Mouse (Mus musculus) liver, embryonic 16.5 days (tissue): ENCODE results near the gene Slamf6. TPM values are rescaled to one million over a fixed set of nuclear protein-coding genes. Genes with fewer than 3 reads are reported as not detected.

Source experiments
- ATAC-seq: fragments of 200-750 bp; cut with Nextera tagmentation; 2 replicates; pipeline ENCODE4 v1.8.0; 2017; ENCODE audit warnings: low read depth, mild to moderate bottlenecking, moderate number of reproducible peaks, moderate library complexity
- H3K27ac ChIP-seq: fragments of 300-500 bp; sonication (generic); 2 replicates; pipeline ENCODE4 v1.5.1; 2014; ENCODE audit warnings: mild to moderate bottlenecking, low read length
- H3K27me3 ChIP-seq: fragments of 300-500 bp; sonication (generic); 2 replicates; pipeline ENCODE4 v1.6.1; 2014; ENCODE audit warnings: low read depth, low read length, mixed read lengths; ENCODE audit not compliant: control insufficient read depth, insufficient read depth
- H3K36me3 ChIP-seq: fragments of 300-500 bp; sonication (generic); 2 replicates; pipeline ENCODE4 v1.6.1; 2014; ENCODE audit warnings: mild to moderate bottlenecking; ENCODE audit not compliant: control insufficient read depth, insufficient read depth
- H3K4me1 ChIP-seq: fragments of 300-500 bp; sonication (generic); 2 replicates; pipeline ENCODE4 v1.6.1; 2014; ENCODE audit warnings: low read depth, low read length, mixed read lengths; ENCODE audit not compliant: control insufficient read depth
- H3K4me2 ChIP-seq: fragments of 300-500 bp; sonication (generic); 2 replicates; pipeline ENCODE4 v1.6.1; 2014; ENCODE audit warnings: low read depth, low read length, mixed read lengths
- H3K4me3 ChIP-seq: fragments of 300-500 bp; sonication (generic); 2 replicates; pipeline ENCODE4 v1.5.1; 2014; ENCODE audit warnings: low read depth, mild to moderate bottlenecking, low read length
- H3K9ac ChIP-seq: fragments of 300-500 bp; sonication (generic); 2 replicates; pipeline ENCODE4 v1.6.1; 2014; ENCODE audit warnings: low read depth, low read length
- H3K9me3 ChIP-seq: fragments of 300-500 bp; sonication (generic); replicated peaks from 2 replicates; pipeline ENCODE4 v1.6.1; 2016; ENCODE audit warnings: low read length; ENCODE audit not compliant: control insufficient read depth
- WGBS: fragments of 180-500 bp; shearing (Covaris S2); extraction: QIAGEN DNeasy Blood & Tissue Kit; methylation state at CpG from one replicate; pipeline ENCODE4 v1.1.7; 2014; ENCODE audit not compliant: insufficient replicate concordance; 5-methylcytosine and 5-hydroxymethylcytosine counted together
- polyA plus RNA-seq: library from polyadenylated mRNA; unstranded; fragments of >200 nt; fragmentation: Nextera tagmentation; extraction: Ambion mirVana; gene quantifications from 2 replicates; pipeline ENCODE4 v1.2.1, GENCODE M21; 2015

Slamf6 gene
- polyA plus RNA-seq, 1 experiment from 2014 or later: 5.0 TPM

- Histone ChIP-seq H3K4me2 (no peak overlapping the region), H3K27me3 (no peaks in the 10 kb centered on the region), H3K27ac (no peak overlapping the region), H3K9me3 (no peaks in the 10 kb centered on the region), H3K4me3 (no peak overlapping the region), H3K4me1 (no peaks in the 10 kb centered on the region), H3K36me3 (no peaks in the 10 kb centered on the region), H3K9ac (no peak overlapping the region)
- WGBS: 59% methylated on average over 11 of the region's 11 CpGs
- ATAC-seq: no peak
These were observed 31.0 kb downstream of the Slamf6 start for GRCm38 (mm10) chr1:171948161-171948945.

GRCm38 (mm10) chr1:171948946-171949508 is 31.7 kb downstream of the Slamf6 start:
- 52% methylated on average over 6 of the region's 6 CpGs for WGBS
- Histone ChIP-seq H3K27ac (no peak overlapping the region), H3K36me3 (no peaks in the 10 kb centered on the region), H3K27me3 (no peaks in the 10 kb centered on the region), H3K9me3 (no peaks in the 10 kb centered on the region), H3K4me1 (no peaks in the 10 kb centered on the region), H3K4me3 (no peak overlapping the region), H3K9ac (no peak overlapping the region), H3K4me2 (no peak overlapping the region)
- ATAC-seq: no peak

GRCm38 (mm10) chr1:171955071-171955470 is 37.8 kb downstream of the Slamf6 start:
- Histone ChIP-seq H3K4me3 (no peak overlapping the region), H3K9ac (no peak overlapping the region), H3K4me2 (no peak overlapping the region), H3K27me3 (no peaks in the 10 kb centered on the region), H3K9me3 (no peaks in the 10 kb centered on the region), H3K27ac (no peak overlapping the region), H3K4me1 (no peaks in the 10 kb centered on the region), H3K36me3 (no peaks in the 10 kb centered on the region)
- no peak for ATAC-seq
- 24% methylated on average over 6 of the region's 6 CpGs for WGBS

- ATAC-seq: no peak
These were observed 40.1 kb downstream of the Slamf6 start for GRCm38 (mm10) chr1:171957411-171957810.

GRCm38 (mm10) chr1:171960726-171961125 is 43.4 kb downstream of the Slamf6 start:
- WGBS: 72% methylated on average over 5 of the region's 5 CpGs
- Histone ChIP-seq H3K27me3 (no peaks in the 10 kb centered on the region), H3K27ac (no peak overlapping the region)

More at GRCm38 (mm10) chr1:171957411-171957810, 40.1 kb downstream of the Slamf6 start:
- H3K4me2 ChIP-seq: no peak overlapping the region
- no peaks in the 10 kb centered on the region for H3K36me3 ChIP-seq
- WGBS: 20% methylated on average over 2 of the region's 2 CpGs
- no peaks in the 10 kb centered on the region for H3K9me3 ChIP-seq
- no peak overlapping the region for H3K4me3 ChIP-seq
- no peak overlapping the region for H3K27ac ChIP-seq
- H3K27me3 ChIP-seq: no peaks in the 10 kb centered on the region
- H3K4me1 ChIP-seq: no peaks in the 10 kb centered on the region
- no peak overlapping the region for H3K9ac ChIP-seq

GRCm38 (mm10) chr1:171961704-171962103 is 44.4 kb downstream of the Slamf6 start:
- H3K4me1 ChIP-seq: no peaks in the 10 kb centered on the region
- no peak overlapping the region for H3K27ac ChIP-seq
- no peak for ATAC-seq

More at GRCm38 (mm10) chr1:171960726-171961125, 43.4 kb downstream of the Slamf6 start:
- ATAC-seq: no peak
- Histone ChIP-seq H3K4me1 (no peaks in the 10 kb centered on the region), H3K36me3 (no peaks in the 10 kb centered on the region), H3K9ac (no peak overlapping the region), H3K4me2 (no peak overlapping the region), H3K4me3 (no peak overlapping the region), H3K9me3 (no peaks in the 10 kb centered on the region)

GRCm38 (mm10) chr1:171963613-171964012 is 46.3 kb downstream of the Slamf6 start:
- Histone ChIP-seq H3K4me2 (no peak overlapping the region), H3K27ac (no peak overlapping the region), H3K9me3 (no peaks in the 10 kb centered on the region), H3K27me3 (no peaks in the 10 kb centered on the region), H3K4me1 (no peaks in the 10 kb centered on the region), H3K9ac (no peak overlapping the region), H3K4me3 (no peak overlapping the region), H3K36me3 (no peaks in the 10 kb centered on the region)
- no peak for ATAC-seq
- 51% methylated on average over 6 of the region's 6 CpGs for WGBS

More at GRCm38 (mm10) chr1:171961704-171962103, 44.4 kb downstream of the Slamf6 start:
- Histone ChIP-seq H3K27me3 (no peaks in the 10 kb centered on the region), H3K4me2 (no peak overlapping the region), H3K9ac (no peak overlapping the region), H3K9me3 (no peaks in the 10 kb centered on the region), H3K36me3 (no peaks in the 10 kb centered on the region), H3K4me3 (no peak overlapping the region)
- WGBS: 63% methylated on average over 6 of the region's 6 CpGs

GRCm38 (mm10) chr1:171966054-171966790 is 48.9 kb downstream of the Slamf6 start:
- 47% methylated on average over 6 of the region's 6 CpGs for WGBS
- no peak for ATAC-seq
- no peak overlapping the region for H3K4me2 ChIP-seq
- H3K9ac ChIP-seq: no peak overlapping the region
- H3K36me3 ChIP-seq: no peaks in the 10 kb centered on the region
- no peaks in the 10 kb centered on the region for H3K4me1 ChIP-seq
- no peaks in the 10 kb centered on the region for H3K9me3 ChIP-seq
- no peaks in the 10 kb centered on the region for H3K27me3 ChIP-seq
- no peak overlapping the region for H3K27ac ChIP-seq
- no peak overlapping the region for H3K4me3 ChIP-seq

- 66% methylated on average over 6 of the region's 6 CpGs for WGBS
- ATAC-seq: no peak
- Histone ChIP-seq H3K4me1 (no peaks in the 10 kb centered on the region), H3K9ac (no peak overlapping the region), H3K27ac (no peak overlapping the region), H3K36me3 (no peaks in the 10 kb centered on the region), H3K27me3 (no peaks in the 10 kb centered on the region), H3K4me2 (no peak overlapping the region), H3K9me3 (no peaks in the 10 kb centered on the region), H3K4me3 (no peak overlapping the region)
These were observed 51.9 kb downstream of the Slamf6 start for GRCm38 (mm10) chr1:171969221-171969620.
